Mouse (Mus musculus) testis, adult 10 weeks (tissue): ENCODE results near the gene Ctns. TPM values are rescaled to one million over a fixed set of nuclear protein-coding genes. Genes with fewer than 3 reads are reported as not detected.

Source experiments
- polyA plus RNA-seq: library from polyadenylated mRNA; stranded (reverse); fragments of 350-450 nt; fragmentation: Illumina TruSeq; extraction: RNeasy Lipid Tissue Mini Kit (QIAGEN cat#74804); gene quantifications from one replicate; pipeline ENCODE4 v1.2.3, GENCODE M21; 2014; ENCODE audit warnings: low read depth, low replicate concordance

Gene Ctns
- polyA plus RNA-seq, result 9.0 TPM

DNA sequence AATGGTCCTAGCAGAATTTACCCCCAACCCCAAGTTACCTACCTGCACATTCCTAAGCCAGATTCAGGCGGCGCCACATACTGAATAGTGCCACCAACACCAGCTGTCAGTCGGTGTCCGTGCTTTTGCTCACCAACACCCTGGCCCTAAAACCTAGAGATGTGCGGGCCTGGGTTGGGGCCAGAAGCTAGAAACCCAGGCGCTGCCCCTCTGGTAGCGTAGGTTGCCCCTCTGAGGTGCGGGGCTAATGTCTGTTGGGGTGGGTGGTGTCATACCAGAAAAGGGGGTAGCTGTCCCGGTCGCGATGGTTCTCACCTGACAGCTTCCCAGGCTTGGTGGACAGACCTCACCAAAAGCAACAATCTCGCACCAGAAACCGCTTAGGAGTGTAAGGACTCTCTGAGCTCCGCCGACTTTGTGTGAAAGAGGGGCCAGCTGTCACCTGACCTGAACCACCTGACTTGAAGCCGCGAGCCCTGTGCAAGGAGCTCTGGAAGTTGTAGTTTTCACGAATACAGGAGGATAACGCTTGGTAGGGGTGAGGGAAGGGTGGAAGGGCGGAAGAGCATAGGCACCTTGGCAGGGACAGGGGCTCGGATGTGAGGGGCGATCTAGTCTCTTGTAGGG is at the start of gene Ctns:
TSS of gene Ctns (minus strand) at position 440 of the 627 bp plus-strand sequence.

DNA sequence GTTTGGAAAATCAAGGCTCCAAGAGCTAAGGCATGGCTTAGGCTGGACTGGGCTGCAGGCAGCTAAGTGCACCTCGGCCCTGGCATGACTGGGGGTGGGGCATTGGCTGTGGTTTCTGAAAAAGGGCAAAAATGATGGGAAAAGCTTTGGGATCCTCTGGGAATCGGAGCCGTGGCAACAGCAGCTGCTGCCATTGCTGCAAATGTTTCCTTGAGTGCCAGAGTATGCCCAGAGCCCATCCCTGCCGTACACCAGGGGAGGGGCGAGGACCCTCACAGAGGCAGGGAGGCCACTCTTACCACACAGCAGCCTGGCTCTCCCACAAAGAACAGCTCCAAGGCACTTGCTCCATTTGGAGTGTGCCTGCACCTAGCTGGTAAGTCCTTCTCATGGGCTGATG is 35.1 kb upstream of the Ctns start, which contains the start of gene Trpv1:
TSS of gene Trpv1 (plus strand) at position 301 of the 400 bp plus-strand sequence.

GRCm38 (mm10) chr11:73199230-73199712 is 429 bp upstream of the Ctns start, which contains the start of gene Shpk:
Gene Shpk (plus strand): TSS chr11:73199460.

GRCm38 (mm10) chr11:73176608-73177508 is 22.0 kb downstream of the Ctns start, which contains the start of the genes Emc6 and Tax1bp3:
Gene Emc6 (minus strand): TSS chr11:73177037.
Gene Tax1bp3 (plus strand): TSS chr11:73177083.

GRCm38 (mm10) chr11:73159957-73160810 is 38.7 kb downstream of the Ctns start, which contains the start of gene P2rx5:
Gene P2rx5 (plus strand): TSS chr11:73160421.

DNA sequence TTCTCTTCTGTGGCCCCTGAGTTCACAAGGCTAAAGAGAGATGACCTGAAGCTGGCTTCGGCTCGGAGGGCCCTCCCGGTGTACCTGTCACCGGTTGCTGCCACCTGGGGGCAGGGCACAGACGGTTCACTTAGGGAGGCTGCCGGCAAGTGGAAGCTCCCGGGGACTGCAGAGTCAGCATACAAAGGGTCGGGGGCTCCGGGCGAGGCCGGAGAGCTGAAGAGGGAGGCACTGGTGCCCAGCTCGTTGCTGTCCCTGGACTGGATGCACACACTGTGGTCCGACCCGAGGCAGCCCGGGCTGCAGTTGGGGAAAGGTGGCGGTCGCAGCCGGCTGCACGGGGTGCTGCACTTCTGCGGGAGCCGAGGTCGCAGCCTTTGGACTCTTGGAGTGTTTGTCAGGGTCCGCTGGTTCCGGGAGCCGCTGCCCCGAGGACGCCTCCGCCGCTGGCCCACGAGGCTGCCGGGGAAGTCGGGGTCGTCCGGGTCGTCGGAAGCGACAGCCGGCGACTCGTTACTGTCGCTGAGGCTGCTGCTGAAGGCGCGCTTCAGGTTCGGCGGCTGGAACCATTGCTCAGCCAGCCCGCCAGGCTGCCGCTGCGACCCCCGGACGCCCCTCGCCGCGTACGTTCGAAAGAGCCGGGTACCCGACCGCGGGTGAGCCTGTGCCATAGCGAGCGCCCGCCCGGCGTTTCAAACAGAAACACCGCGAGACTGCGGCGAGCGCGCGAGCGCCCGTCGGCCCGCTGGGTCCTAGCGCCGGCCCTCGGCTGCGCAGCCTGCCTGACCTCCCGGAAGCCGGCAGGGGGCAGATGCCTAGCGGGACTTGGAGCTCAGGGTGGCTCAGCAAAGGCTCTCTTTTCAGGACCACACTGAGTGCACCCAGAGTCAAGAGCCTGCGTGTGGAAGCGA is 61.0 kb downstream of the Ctns start, which contains the start of gene Haspin:
TSS of gene Haspin (minus strand) at position 704 of the 911 bp plus-strand sequence.

Other genes starting within 250 kb of the Ctns start
- 0.64 TPM for gene Atp2a3, start 237.9 kb downstream of the Ctns start, polyA plus RNA-seq
- gene P2rx1, start 199.9 kb downstream of the Ctns start, polyA plus RNA-seq, result not detected
- 0.07 TPM for gene Camkk1, start 180.0 kb downstream of the Ctns start, polyA plus RNA-seq
- gene Ncbp3, start 151.3 kb downstream of the Ctns start, polyA plus RNA-seq, result 4.8 TPM
- 16.8 TPM for gene Itgae, start 108.5 kb downstream of the Ctns start, polyA plus RNA-seq
- gene Haspin, start 60.7 kb downstream of the Ctns start, polyA plus RNA-seq, result 592 TPM
- 0.14 TPM for gene P2rx5, start 38.6 kb downstream of the Ctns start, polyA plus RNA-seq
- gene Emc6, start 22.0 kb downstream of the Ctns start, polyA plus RNA-seq, result 20.7 TPM
- gene Tax1bp3, start 22.0 kb downstream of the Ctns start, polyA plus RNA-seq, result 3.7 TPM
- gene Shpk, start 418 bp upstream of the Ctns start, polyA plus RNA-seq, result 0.88 TPM
- gene Trpv1, start 35.2 kb upstream of the Ctns start, polyA plus RNA-seq, result 1.5 TPM
- gene Trpv3, start 68.3 kb upstream of the Ctns start, polyA plus RNA-seq, result 0.20 TPM
- 14.4 TPM for gene Aspa, start 130.6 kb upstream of the Ctns start, polyA plus RNA-seq
- 1.1 TPM for gene Gm49340, start 130.7 kb upstream of the Ctns start, polyA plus RNA-seq
- 86.0 TPM for gene Spata22, start 130.7 kb upstream of the Ctns start, polyA plus RNA-seq
- not detected for gene Olfr20, start 151.7 kb upstream of the Ctns start, polyA plus RNA-seq
- gene Olfr376, start 172.2 kb upstream of the Ctns start, polyA plus RNA-seq, result not detected
- gene Olfr1, start 200.6 kb upstream of the Ctns start, polyA plus RNA-seq, result not detected
- not detected for gene Olfr378, start 229.4 kb upstream of the Ctns start, polyA plus RNA-seq